Mouse (Mus musculus): Measurements from ENCODE around the gene Hyal2.

The Hyal2 gene

GRCm38 (mm10) chr9:107611456-107612190 lies 43.9 kb downstream of the Hyal2 start:
- no peak for DNase-seq (ENCODE audit: low spot score in 2 of 2)

- peak; percentile 91 to 98 for DNase-seq (ENCODE audit: low spot score in 2 of 2)
Observed at GRCm38 (mm10) chr9:107612191-107612944, 44.6 kb downstream of the Hyal2 start.

GRCm38 (mm10) chr9:107612945-107613569 lies 45.3 kb downstream of the Hyal2 start:
- no peak for DNase-seq (ENCODE audit: low spot score in 2 of 2)

- no peak for DNase-seq (ENCODE audit: low spot score in 2 of 2)
Observed at GRCm38 (mm10) chr9:107615035-107615434, 47.3 kb downstream of the Hyal2 start.

- DNase-seq (ENCODE audit: low spot score in 2 of 2): no peak
Observed at GRCm38 (mm10) chr9:107617461-107617860, 49.7 kb downstream of the Hyal2 start.

GRCm38 (mm10) chr9:107618098-107618497 lies 50.4 kb downstream of the Hyal2 start:
- no peak for DNase-seq (ENCODE audit: low spot score in 2 of 2)

GRCm38 (mm10) chr9:107618778-107619545 lies 51.2 kb downstream of the Hyal2 start:
- no peak for DNase-seq (ENCODE audit: low spot score in 2 of 2)

GRCm38 (mm10) chr9:107619546-107619879 lies 51.8 kb downstream of the Hyal2 start:
- no peak for DNase-seq (ENCODE audit: low spot score in 2 of 2)

GRCm38 (mm10) chr9:107620954-107621353 lies 53.2 kb downstream of the Hyal2 start:
- no peak for DNase-seq (ENCODE audit: low spot score in 2 of 2)

All from left cerebral cortex, adult 9 months (tissue).